Mouse (Mus musculus) neutrophil, adult 5-6 weeks (primary cell): ENCODE data around the gene Itga9. TPM values are rescaled to one million over a fixed set of nuclear protein-coding genes. Genes with fewer than 3 reads are reported as not detected.

Experiments used
- ATAC-seq: fragments of 151-379, 151-347 bp; 2 replicates; pipeline ENCODE4 v1.8.0; 2017; ENCODE audit warnings: mild to moderate bottlenecking, moderate TSS enrichment; ENCODE audit not compliant: insufficient number of reproducible peaks, poor library complexity, low FRiP score, severe bottlenecking; ENCODE audit errors: extremely low read depth
- total RNA-seq: library from RNA; stranded (forward); fragments of 200-1000 nt; gene quantifications from 2 replicates; pipeline ENCODE4 v1.2.3, GENCODE M21; 2017

Itga9 gene
- total RNA-seq, 1 experiment from 2014 or later: 0.81 TPM

GRCm38 (mm10) chr9:118788869-118789281 is 182.4 kb downstream of the Itga9 start:
- no peak for ATAC-seq

GRCm38 (mm10) chr9:118791231-118791630 is 184.7 kb downstream of the Itga9 start:
- no peak for ATAC-seq

GRCm38 (mm10) chr9:118793151-118793785 is 186.8 kb downstream of the Itga9 start:
- no peak for ATAC-seq

DNA sequence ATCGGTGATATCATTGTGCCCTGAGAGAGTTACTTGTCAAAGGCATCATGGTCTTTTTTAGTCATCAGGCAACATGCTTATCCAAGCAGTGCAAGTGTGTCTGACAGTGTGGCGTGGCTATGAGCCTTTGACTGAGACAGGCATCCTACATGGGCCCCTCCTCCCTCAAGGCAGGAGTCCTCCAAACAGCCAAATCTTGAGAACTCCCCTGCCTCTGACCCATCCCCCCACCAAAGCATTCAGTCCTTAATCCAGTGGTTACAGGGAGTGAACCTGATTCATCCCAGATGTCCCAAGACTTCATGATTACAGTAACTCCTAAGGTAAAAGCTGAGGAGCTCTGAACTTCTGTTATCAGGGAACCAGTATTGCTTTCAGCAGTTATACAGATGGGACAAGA is 188.2 kb downstream of the Itga9 start:
- ATAC-seq: no peak

- no peak for ATAC-seq
Observed at GRCm38 (mm10) chr9:118795304-118795703, 188.8 kb downstream of the Itga9 start.

DNA sequence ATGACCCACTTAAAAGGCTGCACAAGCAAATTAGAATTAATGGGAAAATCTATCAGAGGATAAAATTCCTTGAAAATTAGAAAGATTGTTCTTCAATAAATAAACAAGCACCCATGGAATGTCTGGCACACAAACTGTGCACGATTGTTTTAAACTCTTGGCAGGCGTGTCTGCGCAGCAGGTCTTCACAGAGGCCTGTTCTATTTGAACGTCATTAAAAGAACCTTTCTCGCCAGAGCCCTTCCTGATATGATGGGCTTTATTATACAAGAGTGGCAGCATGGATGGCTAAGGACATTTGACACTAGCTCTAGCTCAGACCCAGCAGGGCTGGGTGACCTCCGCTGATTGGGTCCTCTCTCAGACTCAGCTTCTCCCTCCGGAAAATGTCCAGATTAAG is 192.6 kb downstream of the Itga9 start:
- ATAC-seq: no peak

GRCm38 (mm10) chr9:118801176-118801909 is 194.9 kb downstream of the Itga9 start:
- ATAC-seq: no peak

DNA sequence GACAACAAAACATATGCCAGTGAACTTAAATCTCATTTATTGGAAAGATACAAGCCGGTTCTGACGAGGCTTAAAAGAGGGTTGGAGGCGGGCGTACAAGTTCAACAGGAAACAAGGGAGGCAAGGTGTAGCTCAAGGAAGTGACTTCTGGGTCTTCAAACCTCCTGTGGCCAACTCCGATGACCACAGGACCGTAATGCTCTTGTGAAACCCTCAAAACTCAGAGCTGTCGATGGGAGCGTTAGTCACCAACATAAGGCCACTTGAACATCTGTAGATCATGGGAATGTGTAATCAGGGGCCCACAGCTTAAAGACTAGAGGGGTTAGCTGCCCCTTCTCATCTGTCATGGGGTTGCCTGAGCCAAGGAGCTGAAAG is 195.4 kb downstream of the Itga9 start:
- no peak for ATAC-seq

GRCm38 (mm10) chr9:118802380-118802779 is 195.9 kb downstream of the Itga9 start:
- no peak for ATAC-seq

DNA sequence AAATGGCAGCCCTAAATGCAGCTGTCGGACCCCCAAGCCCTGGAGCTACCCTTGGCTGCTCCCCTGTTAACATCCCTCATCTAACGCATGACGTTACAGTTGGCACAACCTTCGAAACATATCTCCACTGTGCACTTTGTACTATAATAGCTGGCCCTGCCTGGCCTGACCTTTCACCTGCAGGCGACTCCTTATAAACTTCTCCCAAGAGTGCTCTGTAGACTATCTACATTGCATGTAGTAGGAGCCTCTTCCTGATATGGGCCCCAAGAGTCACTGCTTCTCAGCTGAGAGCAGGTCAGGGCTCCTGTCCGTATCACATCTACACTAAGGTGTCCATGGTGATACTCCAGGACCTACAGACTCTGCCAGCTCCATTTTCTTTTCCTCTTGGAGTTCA is 199.2 kb downstream of the Itga9 start:
- ATAC-seq: no peak

- ATAC-seq: no peak
Observed at GRCm38 (mm10) chr9:118807669-118808068, 201.2 kb downstream of the Itga9 start.

DNA sequence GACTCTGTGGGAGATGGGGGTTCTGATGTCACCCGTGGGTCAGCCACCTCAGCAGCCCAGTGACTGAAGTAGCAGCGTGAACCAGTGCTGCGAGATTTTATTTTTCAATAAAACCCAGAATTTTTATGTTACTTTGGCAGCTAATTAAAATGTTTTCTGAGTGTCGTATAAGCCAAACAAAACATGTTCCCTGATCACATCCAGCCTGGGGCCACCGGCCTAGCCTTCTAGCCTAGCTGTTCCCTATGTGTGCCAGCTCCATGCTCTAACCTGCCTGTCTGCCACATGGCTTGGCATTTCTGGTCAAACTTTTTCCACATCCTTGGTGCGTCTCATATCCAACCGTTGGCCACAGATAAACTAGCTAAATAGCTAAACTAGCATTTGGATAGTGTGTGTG is 205.7 kb downstream of the Itga9 start:
- no peak for ATAC-seq

DNA sequence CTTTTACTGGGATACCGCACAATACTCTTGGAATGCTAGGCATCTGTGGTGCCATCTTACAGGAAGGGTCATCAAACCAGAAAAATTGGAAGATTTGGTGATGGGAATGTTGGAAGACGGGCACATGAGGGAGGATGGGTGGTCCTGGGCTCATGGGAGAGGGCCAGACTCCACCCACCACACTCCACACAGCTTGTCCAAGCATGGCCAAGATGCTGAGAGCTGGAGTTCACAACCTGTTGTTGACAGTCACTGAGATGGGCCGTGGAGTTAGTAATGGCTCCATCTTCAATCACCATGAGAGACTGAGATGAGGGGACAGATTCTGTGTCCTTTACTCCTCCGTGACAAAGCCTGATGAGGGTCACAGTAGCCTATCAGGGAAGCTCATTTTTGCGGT is 207.0 kb downstream of the Itga9 start:
- no peak for ATAC-seq

GRCm38 (mm10) chr9:118814056-118814455 is 207.6 kb downstream of the Itga9 start:
- ATAC-seq: no peak

DNA sequence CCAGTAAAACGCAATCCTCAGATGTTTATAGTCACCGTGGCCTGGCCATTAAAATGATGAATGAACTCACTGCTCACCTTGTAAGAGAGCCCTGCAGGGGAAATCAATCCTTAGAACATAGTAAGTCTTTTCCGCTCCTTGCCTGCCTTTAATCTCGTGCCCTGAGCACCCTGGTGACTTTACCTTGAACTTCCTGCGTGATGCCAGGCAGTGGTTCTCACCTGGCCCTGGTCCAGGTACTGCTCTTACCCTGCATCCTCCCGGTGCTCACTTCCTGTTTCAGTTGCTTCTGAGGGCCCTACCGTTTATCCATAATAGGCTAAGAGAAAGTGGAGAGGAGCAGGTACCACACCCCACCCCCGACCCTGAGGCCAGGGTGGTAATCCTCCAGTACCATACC is 208.0 kb downstream of the Itga9 start:
- ATAC-seq: no peak

GRCm38 (mm10) chr9:118815543-118815942 is 209.1 kb downstream of the Itga9 start:
- no peak for ATAC-seq

DNA sequence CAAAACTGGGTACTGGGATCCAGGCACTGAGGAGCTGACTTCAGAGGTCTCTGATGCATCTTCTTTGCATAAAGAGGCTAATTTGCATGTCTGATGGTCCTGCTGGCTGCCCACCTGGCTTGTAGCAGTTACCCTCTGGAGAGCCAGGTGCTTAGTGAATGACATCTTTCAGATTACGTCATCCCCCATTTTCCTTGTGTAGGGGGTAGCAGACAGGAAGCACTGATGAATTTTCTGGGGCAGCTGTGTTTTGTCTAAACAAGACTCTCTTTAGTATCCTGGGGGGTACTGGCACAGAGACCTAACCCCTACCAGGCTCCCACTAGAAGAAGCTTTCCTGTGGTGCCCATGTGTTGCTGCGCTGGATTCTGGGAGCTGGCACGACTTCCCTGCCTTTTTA is 212.0 kb downstream of the Itga9 start:
- ATAC-seq: no peak

DNA sequence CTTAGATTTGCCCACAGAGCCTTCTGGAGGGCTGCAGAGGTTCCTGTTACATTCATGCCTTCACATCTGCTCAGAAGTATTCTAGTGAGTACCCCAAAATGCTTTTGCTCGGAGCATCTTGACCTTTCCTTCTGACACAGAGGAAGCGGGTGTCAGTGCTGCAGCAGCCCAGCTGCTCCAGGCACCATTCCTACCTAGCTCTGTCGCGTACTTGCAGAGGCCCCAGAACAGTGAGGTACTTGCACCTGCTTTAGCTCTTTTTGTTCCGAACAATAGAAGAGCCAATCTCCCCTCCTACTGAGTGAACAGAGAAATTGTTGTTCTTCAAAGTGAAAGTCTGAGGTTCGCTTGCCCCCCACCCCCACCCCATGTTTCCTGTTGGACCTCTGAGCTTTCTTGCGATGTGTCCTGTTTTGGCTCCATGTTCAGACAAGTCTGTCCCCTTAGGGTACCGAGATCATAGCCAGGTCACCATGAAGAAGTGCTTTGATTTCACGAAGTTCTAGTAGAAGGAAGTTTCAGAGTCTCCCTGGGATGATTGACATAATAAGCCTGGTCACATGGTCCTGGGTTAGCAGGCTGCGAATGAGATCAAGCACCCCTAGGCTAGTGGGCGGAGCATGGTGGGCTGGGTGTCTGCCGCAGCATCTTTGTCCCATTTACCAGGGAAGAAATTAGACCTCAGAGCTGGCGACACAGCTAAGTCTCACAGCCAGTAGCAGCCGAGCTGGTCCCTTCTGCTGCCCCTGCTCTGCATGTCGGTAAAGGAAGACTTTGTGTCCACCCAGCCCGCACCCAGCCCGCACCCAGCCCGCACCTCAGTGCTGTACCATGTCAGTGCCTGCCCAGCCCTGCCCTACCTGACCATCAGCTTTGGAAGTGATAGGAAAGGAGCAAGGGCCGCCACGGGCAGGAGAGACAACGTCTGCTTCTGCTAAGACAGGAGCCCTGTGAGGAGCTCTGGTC is 215.0 kb downstream of the Itga9 start:
- peak; percentile 43; the same call in 1 of the 2 replicates for ATAC-seq

DNA sequence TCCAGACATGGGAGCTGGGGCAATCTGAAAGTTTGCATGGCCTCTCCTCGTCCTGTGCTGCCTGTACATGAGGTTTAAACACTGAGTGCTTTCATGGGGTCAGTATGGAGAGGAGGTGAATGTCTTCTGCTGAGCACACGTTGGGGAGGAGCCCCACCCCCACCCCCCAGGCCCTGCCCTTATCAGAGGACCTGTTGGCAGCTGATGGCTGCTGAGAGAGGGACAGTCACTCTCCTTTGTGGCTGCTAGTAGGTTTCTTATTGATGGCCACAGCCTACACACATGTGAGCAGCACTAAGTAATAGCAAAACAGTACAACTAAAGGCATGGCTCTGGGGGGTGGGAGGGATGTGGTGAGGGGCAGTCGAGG is 215.7 kb downstream of the Itga9 start:
- no peak for ATAC-seq

- ATAC-seq: no peak
Observed at GRCm38 (mm10) chr9:118822581-118822980, 216.1 kb downstream of the Itga9 start.
